ENCODE assay signal across 7 mouse cellular contexts in the genomic region with DNA sequence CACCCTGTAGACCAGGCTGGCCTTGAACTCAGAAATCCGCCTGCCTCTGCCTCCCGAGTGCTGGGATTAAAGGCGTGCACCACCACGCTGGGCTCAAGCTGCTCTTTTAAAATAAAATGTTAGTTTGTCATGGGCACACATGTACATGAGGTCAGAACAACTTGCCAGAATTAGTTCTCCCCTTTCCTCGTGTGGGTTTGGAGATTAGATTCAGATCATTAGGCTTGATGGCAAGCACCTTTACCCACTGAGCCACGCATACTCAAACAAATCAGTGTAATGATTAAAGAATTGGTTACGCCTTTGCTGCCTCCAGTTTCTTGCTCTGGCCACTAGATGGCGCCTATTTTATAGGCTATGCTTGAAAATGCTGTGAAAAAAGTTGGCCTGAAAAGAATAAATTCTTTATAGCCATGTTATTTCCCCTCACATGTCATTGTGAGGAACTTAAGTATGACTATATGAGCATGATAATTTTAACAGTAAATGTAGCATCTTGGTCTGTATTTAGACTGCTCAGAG. TPM values are rescaled to one million over a fixed set of nuclear protein-coding genes. Genes with fewer than 3 reads are reported as not detected.
DNase-seq lines count a peak whose midpoint lies in the region; ATAC-seq and TF ChIP-seq lines count a peak whose summit lies in the region.

No protein-coding gene starts in this region.

- peak; percentile 96 for TF ChIP-seq CTCF in E14TG2a.4 (conservative IDR thresholded peaks at IDR 0.05; ENCODE audit: low read length)

- no peaks in the 10 kb centered on the region; the same call in 1 of the 2 replicates for H3K36me3 ChIP-seq in limb, embryonic 11.5 days (ENCODE audit: control insufficient read depth, insufficient read depth, low read length)
- H3K36me3 ChIP-seq in limb, embryonic 10.5 days, result peaks cover 32% of the 10 kb centered on the region
- H3K36me3 ChIP-seq in E14TG2a.4 (ENCODE audit: insufficient read depth, low read length), result peaks cover 86% of the 10 kb centered on the region
- H3K36me3 ChIP-seq in splenic B cell, adult 2 months (ENCODE audit: control insufficient read depth, insufficient read depth, low read length, poor library complexity, severe bottlenecking), result peaks cover 12% of the 10 kb centered on the region

- H3K4me1 ChIP-seq in limb, embryonic 11.5 days (ENCODE audit: control insufficient read depth, insufficient read depth, low read length), result no peaks in the 10 kb centered on the region
- H3K4me1 ChIP-seq in limb, embryonic 10.5 days, result no peaks in the 10 kb centered on the region
- H3K4me1 ChIP-seq in E14TG2a.4 (replicated peaks; ENCODE audit: low read depth, low read length), result peaks cover 49% of the 10 kb centered on the region

- no peak overlapping the region for H3K9ac ChIP-seq in limb, embryonic 11.5 days (ENCODE audit: low read length)

- no peak overlapping the region for H3K4me3 ChIP-seq in limb, embryonic 11.5 days (ENCODE audit: low read depth, low read length)
- no peak overlapping the region for H3K4me3 ChIP-seq in limb, embryonic 10.5 days
- H3K4me3 ChIP-seq in E14TG2a.4 (replicated peaks; ENCODE audit: low read length), result no peak overlapping the region

- H3K27me3 ChIP-seq in limb, embryonic 11.5 days (ENCODE audit: control insufficient read depth, insufficient read depth, low read length), result no peaks in the 10 kb centered on the region
- H3K27me3 ChIP-seq in limb, embryonic 10.5 days (ENCODE audit: low read depth, poor library complexity, severe bottlenecking), result no peaks in the 10 kb centered on the region
- no peaks in the 10 kb centered on the region for H3K27me3 ChIP-seq in E14TG2a.4 (ENCODE audit: insufficient read depth, low read length)
- no peaks in the 10 kb centered on the region for H3K27me3 ChIP-seq in splenic B cell, adult 2 months (ENCODE audit: control insufficient read depth, insufficient read depth, low read length, poor library complexity, severe bottlenecking)

- peak; percentile 38 for DNase-seq in limb, embryonic 11.5 days (ENCODE audit: low spot score)
- no peak for DNase-seq in limb, embryonic 10.5 days (ENCODE audit: low spot score)
- DNase-seq in ZHBTc4 (ENCODE audit: low read depth, low spot score), result peak; percentile 74
- DNase-seq in embryo, embryonic 9.5 days (ENCODE audit: extremely low spot score), result peak; percentile 11
- peak; percentile 38 for DNase-seq in layer of hippocampus, adult 9-10 months (ENCODE audit: low spot score)
- peak; percentile 57 for DNase-seq in splenic B cell, adult 2 months (ENCODE audit: low read depth, low spot score)

- no peak overlapping the region for H3K4me2 ChIP-seq in limb, embryonic 11.5 days (ENCODE audit: low read depth, severe bottlenecking)

- ATAC-seq in limb, embryonic 11.5 days (ENCODE audit: insufficient number of reproducible peaks, low FRiP score, low TSS enrichment, low read depth), result no peak

- no peak overlapping the region for H3K27ac ChIP-seq in limb, embryonic 11.5 days (replicated peaks; ENCODE audit: low read depth, low read length)
- H3K27ac ChIP-seq in limb, embryonic 10.5 days, result no peak overlapping the region

- no peaks in the 10 kb centered on the region for H3K9me3 ChIP-seq in limb, embryonic 11.5 days (ENCODE audit: control insufficient read depth, low read length)
- no peaks in the 10 kb centered on the region for H3K9me3 ChIP-seq in limb, embryonic 10.5 days (replicated peaks)
- no peaks in the 10 kb centered on the region for H3K9me3 ChIP-seq in E14TG2a.4 (ENCODE audit: low read length)

- 64% methylated on average over 8 of the region's 8 CpGs for WGBS in limb, embryonic 11.5 days
- 70% methylated on average over 8 of the region's 8 CpGs for WGBS in limb, embryonic 10.5 days

RNA-seq across cellular contexts. Expression of a gene that starts 25.4 kb away (rescaled TPM):
- polyA plus RNA-seq in limb, embryonic 11.5 days (2014; fragmentation: Nextera tagmentation; extraction: Ambion mirVana), result 47.3 and 49.1 TPM in 2 replicates
- 45.4 and 46.8 TPM in 2 replicates for polyA plus RNA-seq in limb, embryonic 10.5 days (2016; fragmentation: Nextera tagmentation; extraction: Ambion mirVana)
